Mouse (Mus musculus) inflammation-experienced regulatory T-cells (primary cell): ENCODE measurements around the gene Pi4kb. TPM values are rescaled to one million over a fixed set of nuclear protein-coding genes. Genes with fewer than 3 reads are reported as not detected.

Experiments used
- polyA plus RNA-seq, 2 experiments: library from polyadenylated mRNA; unstranded; fragments of 100-300 nt; shearing (Covaris generic); gene quantifications; one replicate each; pipeline ENCODE4 v1.2.1; 2017

Pi4kb gene
- 10 to 100 TPM; 13.5 to 17.2 TPM for polyA plus RNA-seq

DNA sequence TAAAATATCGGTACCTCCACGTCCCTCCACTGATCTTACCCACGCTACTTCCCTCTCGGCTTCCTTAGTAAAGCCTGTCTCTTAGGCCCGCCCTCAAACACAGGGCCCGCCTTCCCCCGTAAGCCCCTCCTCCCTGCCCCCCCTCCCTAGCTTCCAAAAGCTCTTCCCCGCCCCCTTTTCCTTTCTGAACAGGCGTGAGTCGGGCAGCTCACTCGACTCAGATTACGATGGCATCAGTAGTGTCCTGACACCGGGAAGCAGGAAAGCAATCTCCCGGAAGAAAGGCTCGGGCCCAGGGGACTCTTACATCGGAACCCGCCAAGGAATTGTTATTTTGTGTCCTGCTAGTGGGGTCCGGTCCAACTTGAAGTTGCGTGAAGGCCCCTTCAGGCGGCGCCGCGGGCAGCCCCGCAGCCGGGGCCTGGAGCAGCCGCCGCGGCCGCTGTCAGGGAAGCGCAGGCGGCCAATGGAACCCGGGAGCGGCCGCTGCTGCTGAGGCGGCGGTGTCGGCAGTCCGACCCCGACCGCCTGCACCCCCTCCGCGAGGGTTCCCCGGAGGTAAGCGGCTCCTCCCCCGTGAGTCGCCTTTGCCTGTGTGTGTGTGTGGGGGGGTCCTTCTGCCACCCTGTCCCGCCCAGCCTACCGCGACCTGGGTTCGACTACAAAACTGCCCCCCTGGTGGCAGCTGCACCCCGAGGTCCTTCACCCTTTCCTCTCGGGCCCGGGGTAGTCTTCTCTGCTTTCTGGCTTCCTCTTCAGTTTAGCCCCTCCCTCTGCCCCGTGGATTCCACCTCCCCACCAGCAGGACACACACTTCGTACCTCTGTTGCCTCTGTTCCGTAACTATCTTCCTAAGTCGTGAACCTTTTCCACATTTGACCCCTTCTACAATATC is at the start of gene Pi4kb:
TSS of gene Pi4kb (plus strand) at position 204 of the 895 bp plus-strand sequence.

DNA sequence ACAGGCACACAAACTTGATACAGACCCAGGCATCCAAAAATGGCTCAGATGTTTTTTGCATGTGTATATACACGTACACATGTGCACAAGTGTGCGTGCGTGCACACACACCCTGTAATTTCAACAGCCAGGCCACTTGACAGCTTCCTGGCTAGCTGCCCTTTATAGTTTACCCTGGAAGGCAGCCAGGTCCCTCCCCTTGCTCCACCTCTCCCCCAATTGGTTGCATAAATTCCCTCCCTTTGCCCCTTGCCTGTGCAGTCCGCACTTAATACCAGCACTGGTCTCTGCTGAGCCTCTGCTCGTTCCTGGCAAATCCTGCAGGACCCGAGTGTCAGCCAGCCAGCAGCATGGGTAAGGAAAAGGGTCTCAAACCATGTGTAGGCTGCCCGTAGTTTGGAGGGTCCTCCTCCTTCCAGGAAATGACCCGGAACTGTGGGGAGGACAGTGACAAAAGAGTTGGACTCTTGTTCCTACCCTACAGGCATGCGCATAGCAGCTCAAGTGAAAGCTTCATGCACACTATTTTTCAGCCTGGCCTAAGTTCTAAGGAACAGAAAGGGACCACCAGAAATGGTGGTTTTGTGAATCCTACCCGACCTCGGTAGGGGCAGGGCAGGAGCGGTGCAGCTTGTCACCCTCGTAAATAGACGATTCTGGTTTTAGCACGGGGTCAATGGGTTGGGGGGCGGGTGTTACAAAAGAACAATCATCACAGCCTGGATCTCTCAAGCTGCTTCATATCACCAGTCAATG is 41.5 kb upstream of the Pi4kb start, which contains the start of gene Selenbp1:
TSS of gene Selenbp1 (plus strand) at position 248 of the 756 bp plus-strand sequence.

DNA sequence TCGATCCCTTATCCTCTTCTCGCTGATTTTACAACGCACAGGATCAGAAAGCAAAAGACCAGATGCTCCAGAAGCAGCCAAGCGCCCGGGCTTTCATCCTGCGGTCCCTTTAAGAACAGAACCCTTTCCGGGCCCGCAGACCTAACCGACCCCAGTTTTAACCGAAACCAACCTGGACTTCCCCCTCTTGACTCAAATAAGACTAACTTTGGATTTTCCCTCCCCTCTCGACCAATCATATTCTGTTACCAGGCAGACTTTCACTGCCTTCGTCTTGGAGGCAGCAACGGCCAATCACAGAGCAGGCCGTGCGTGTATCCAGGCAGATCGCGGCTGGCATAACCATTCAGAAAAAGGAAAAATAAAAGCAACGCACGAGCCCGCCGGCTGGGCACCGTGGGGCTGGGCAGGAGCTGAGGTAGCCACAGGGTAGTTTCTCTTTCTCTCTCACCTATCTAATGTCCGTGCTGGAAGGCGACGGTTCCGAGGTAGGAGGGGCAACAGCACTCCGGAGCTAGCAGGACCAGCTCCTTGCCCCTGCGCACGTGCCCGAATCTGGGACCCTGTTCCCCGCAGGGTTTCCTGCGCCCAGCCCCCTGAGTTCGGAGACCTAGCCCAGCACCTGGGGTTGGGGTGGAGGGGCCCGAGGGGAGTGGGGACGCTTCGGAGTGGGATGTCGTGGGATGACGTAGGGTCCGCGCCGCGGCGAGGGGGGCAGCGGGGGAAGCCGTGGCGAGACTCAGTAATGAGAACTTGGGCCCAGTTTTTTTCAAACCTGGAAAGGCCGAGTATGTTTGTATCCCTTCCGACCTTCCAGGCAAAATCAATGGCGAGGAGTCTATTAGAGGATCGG is 20.5 kb upstream of the Pi4kb start, which contains the start of gene Rfx5:
TSS of gene Rfx5 (plus strand) at position 312 of the 853 bp plus-strand sequence.

DNA sequence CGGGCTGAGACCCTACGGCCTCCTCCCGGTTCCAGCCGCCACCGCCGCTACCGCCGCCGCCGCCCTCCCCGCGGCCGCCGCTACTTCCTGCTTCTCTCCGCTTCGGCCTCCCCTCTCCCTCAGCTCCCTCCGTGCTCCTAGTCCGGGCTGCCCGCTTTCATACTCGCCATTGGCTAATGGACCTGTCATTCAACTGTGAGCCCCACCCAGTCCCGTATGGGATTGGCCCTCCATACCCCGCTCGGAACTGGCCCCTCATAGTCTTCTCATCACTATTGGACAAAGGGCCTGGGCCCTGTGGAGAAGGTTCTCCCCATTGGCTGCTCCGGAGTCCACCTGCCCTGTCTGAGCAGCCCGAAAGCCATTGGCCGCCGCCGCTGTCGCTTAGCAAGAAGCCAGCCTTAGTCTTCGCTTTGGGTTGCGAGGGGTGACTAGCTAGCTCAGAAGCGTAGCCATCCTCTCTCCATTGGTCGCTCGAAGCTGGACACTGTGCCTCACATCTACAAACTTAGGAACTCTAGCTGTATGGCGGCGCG is 40.9 kb downstream of the Pi4kb start, which contains the start of gene Zfp687:
TSS of gene Zfp687 (minus strand) at position 112 of the 536 bp plus-strand sequence.

DNA sequence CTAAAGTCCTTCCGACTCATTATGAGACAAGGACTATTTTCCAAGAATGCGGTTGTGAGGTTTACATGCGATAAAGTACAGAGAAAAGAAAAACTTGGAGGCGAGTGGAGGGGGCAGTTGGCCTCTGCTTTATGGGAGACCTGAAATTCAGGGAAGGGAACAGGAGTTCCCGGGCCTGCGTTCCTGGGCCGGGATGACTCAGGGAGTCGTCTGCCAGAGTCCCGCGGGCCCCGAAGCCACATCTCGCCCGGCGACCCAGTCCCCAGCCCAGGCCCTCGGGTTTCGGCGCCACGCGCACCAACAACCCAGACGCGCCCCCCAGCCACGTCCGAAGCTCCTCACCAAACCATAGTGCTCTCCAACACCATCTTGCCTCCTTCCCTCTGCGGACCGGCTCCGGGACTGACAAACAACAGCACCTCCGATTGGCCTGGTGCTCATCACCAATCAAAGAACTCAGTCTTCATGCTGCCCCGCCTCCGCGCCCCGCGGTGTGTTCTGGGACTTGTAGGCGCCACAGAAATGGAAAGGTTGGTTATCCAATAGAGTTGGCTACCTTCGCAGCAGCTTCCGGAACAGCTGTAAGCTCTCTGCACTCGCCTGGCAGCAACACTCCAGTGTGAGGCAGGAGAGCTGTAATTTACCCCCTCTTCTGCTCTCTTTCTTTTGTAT is 67.8 kb downstream of the Pi4kb start, which contains the start of gene Psmd4:
TSS of gene Psmd4 (minus strand) at position 449 of the 672 bp plus-strand sequence.

Other genes starting within 250 kb of the Pi4kb start
- gene Cgn, start 188.2 kb upstream of the Pi4kb start, polyA plus RNA-seq = under 1 TPM; 0.13 to 0.42 TPM
- gene Pogz, start 137.2 kb upstream of the Pi4kb start, polyA plus RNA-seq = 10 to 100 TPM; 12.2 to 14.7 TPM
- 100 to 1,000 TPM; 258 to 304 TPM for gene Psmb4, start 87.8 kb upstream of the Pi4kb start, polyA plus RNA-seq
- 1 to 10 TPM; 3.9 to 4.6 TPM for gene Selenbp1, start 41.7 kb upstream of the Pi4kb start, polyA plus RNA-seq
- gene Rfx5, start 20.7 kb upstream of the Pi4kb start, polyA plus RNA-seq = 10 to 100 TPM; 26.0 to 29.1 TPM
- 10 to 100 TPM; 53.2 TPM for gene Zfp687, start 40.7 kb downstream of the Pi4kb start, polyA plus RNA-seq
- gene Psmd4, start 67.9 kb downstream of the Pi4kb start, polyA plus RNA-seq = 100 to 1,000 TPM; 277 to 291 TPM
- 10 to 100 TPM; 24.4 to 30.3 TPM for gene Pip5k1a, start 132.2 kb downstream of the Pi4kb start, polyA plus RNA-seq
- 100 to 1,000 TPM; 113 to 128 TPM for gene Vps72, start 136.3 kb downstream of the Pi4kb start, polyA plus RNA-seq
- 1 to 10 TPM; 2.7 to 6.6 TPM for gene Tmod4, start 149.7 kb downstream of the Pi4kb start, polyA plus RNA-seq
- 100 to 1,000 TPM in 1 of 2 experiments, 10 to 100 TPM in 1; 67.0 to 102 TPM for gene Scnm1, start 159.3 kb downstream of the Pi4kb start, polyA plus RNA-seq
- gene Lysmd1, start 159.4 kb downstream of the Pi4kb start, polyA plus RNA-seq = 10 to 100 TPM; 23.0 to 27.7 TPM
- gene Tnfaip8l2, start 167.6 kb downstream of the Pi4kb start, polyA plus RNA-seq = 100 to 1,000 TPM; 214 to 231 TPM
- gene Sema6c, start 185.7 kb downstream of the Pi4kb start, polyA plus RNA-seq = 1 to 10 TPM in 1 of 2 experiments, under 1 TPM in 1; 0.65 to 2.3 TPM
- gene Gabpb2, start 243.2 kb downstream of the Pi4kb start, polyA plus RNA-seq = 10 to 100 TPM; 22.9 to 29.6 TPM